Comparison of ENCODE assay signal across 9 mouse cellular contexts in the genomic region with DNA sequence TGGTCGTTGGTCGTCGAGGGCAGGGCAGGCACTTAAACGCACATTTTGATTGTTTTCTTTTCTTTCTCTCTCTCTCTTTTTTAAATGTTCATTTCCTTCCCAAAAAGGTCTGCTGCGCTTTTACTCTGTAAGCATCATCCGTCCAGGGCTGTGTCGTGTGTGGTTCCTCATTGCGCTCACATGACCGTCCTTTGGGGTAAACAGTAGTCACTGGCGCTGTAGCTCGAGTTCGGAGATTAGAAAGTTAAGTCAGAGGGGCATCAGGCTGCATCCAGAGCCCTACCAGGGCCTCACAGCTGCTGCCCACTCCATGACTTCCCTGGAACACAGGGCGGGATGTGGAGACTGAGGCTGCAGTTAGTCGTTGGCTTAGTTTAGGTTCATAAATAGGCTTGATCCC. TPM values are rescaled to one million over a fixed set of nuclear protein-coding genes. Genes with fewer than 3 reads are reported as not detected.
DNase-seq lines count a peak whose midpoint lies in the region; ATAC-seq and TF ChIP-seq lines count a peak whose summit lies in the region.
"Had no signal": no experiment of that assay in that cellular context is flagged by ENCODE, and none has a peak within 500 bp of the region (broad histone marks: within the 10 kb centered on the region; RNA-seq: fewer than 3 reads in every experiment).

No protein-coding gene starts in this region.

- no peak for DNase-seq in kidney, postnatal 0 days (ENCODE audit: low spot score)
- no peak for DNase-seq in kidney, postnatal 36 days
- no peak for DNase-seq in embryonic facial prominence, embryonic 10.5 days (ENCODE audit: low spot score)
- no peak for DNase-seq in gastrocnemius, postnatal 14 days
- no peak for DNase-seq in adrenal gland, adult 2 months
- no peak for DNase-seq in thymus, adult 18-20 months
- DNase-seq: cerebellum, adult 8-10 months had no signal

- intact Hi-C loops in gastrocnemius, postnatal 14 days (cut with DNase I; ENCODE audit: low total_unique reads) = no loop called here

- no peak overlapping the region for H3K9ac ChIP-seq in kidney, postnatal 0 days (ENCODE audit: low read depth, low read length)
- no peak overlapping the region for H3K9ac ChIP-seq in hindbrain, embryonic 12.5 days

- TF ChIP-seq CTCF in kidney, postnatal 0 days (IDR thresholded peaks at IDR 0.05; ENCODE audit: low read depth) = no peak

- H3K4me3 ChIP-seq in kidney, postnatal 0 days (replicated peaks; ENCODE audit: low read depth, low read length) = no peak overlapping the region
- H3K4me3 ChIP-seq in embryonic facial prominence, embryonic 10.5 days = no peak overlapping the region
- H3K4me3 ChIP-seq in hindbrain, embryonic 12.5 days = no peak overlapping the region

- H3K9me3 ChIP-seq in kidney, postnatal 0 days (replicated peaks; ENCODE audit: low read length) = no peaks in the 10 kb centered on the region
- no peaks in the 10 kb centered on the region for H3K9me3 ChIP-seq in embryonic facial prominence, embryonic 10.5 days
- H3K9me3 ChIP-seq in hindbrain, embryonic 12.5 days (replicated peaks) = no peaks in the 10 kb centered on the region

- H3K36me3 ChIP-seq in kidney, postnatal 0 days (ENCODE audit: insufficient read depth, low read length) = no peaks in the 10 kb centered on the region
- 0 out of 2 replicates have a peak, but pooled peaks cover 2% of the 10 kb centered on the region for H3K36me3 ChIP-seq in embryonic facial prominence, embryonic 10.5 days (replicated peaks)
- no peaks in the 10 kb centered on the region for H3K36me3 ChIP-seq in hindbrain, embryonic 12.5 days

- 45% methylated on average over 14 of the region's 14 CpGs for WGBS in kidney, postnatal 0 days
- WGBS in embryonic facial prominence, embryonic 10.5 days = 37% methylated on average over 14 of the region's 14 CpGs
- 31% methylated on average over 14 of the region's 14 CpGs for WGBS in hindbrain, embryonic 12.5 days

- peak overlapping the region; percentile 80 for H3K27ac ChIP-seq in kidney, postnatal 0 days
- peak overlapping the region; percentile 63; the same call in 1 of the 2 replicates for H3K27ac ChIP-seq in embryonic facial prominence, embryonic 10.5 days (replicated peaks)
- H3K27ac ChIP-seq in hindbrain, embryonic 12.5 days = peak overlapping the region; percentile 55

- peak overlapping the region; percentile 47; the same call in 1 of the 2 replicates for H3K4me2 ChIP-seq in kidney, postnatal 0 days (ENCODE audit: low read length)
- H3K4me2 ChIP-seq in hindbrain, embryonic 12.5 days (replicated peaks) = peak overlapping the region; percentile 28; the same call in 1 of the 2 replicates

- no peak for ATAC-seq in kidney, postnatal 0 days (replicated peaks; ENCODE audit: low FRiP score, low read depth)
- ATAC-seq in hindbrain, embryonic 12.5 days (ENCODE audit: low FRiP score) = no peak
- ATAC-seq in megakaryocyte, adult 5-6 weeks (ENCODE audit: poor library complexity, severe bottlenecking) = peak; percentile 70

- H3K4me1 ChIP-seq in kidney, postnatal 0 days (replicated peaks; ENCODE audit: insufficient read depth, low read length) = peaks cover 54% of the 10 kb centered on the region
- peaks cover 79% of the 10 kb centered on the region for H3K4me1 ChIP-seq in embryonic facial prominence, embryonic 10.5 days
- H3K4me1 ChIP-seq in hindbrain, embryonic 12.5 days = peaks cover 38% of the 10 kb centered on the region

- no peaks in the 10 kb centered on the region for H3K27me3 ChIP-seq in kidney, postnatal 0 days (ENCODE audit: insufficient read depth, low read length)
- no peaks in the 10 kb centered on the region for H3K27me3 ChIP-seq in embryonic facial prominence, embryonic 10.5 days (replicated peaks; ENCODE audit: low read depth, poor library complexity, severe bottlenecking)
- peaks cover 2% of the 10 kb centered on the region; the same call in 1 of the 2 replicates for H3K27me3 ChIP-seq in hindbrain, embryonic 12.5 days

RNA-seq across cellular contexts. Expression of gene Notch2, which starts 12.2 kb away (rescaled TPM):
- polyA plus RNA-seq in kidney, postnatal 0 days (2015; fragmentation: Nextera tagmentation; extraction: Ambion mirVana) = 25.2 and 26.0 TPM in 2 replicates
- 22.0 and 23.2 TPM in 2 replicates for polyA plus RNA-seq in embryonic facial prominence, embryonic 10.5 days (2016; fragmentation: Nextera tagmentation; extraction: Ambion mirVana)
- 26.5 and 30.1 TPM in 2 replicates for polyA plus RNA-seq in hindbrain, embryonic 12.5 days (2016; fragmentation: Nextera tagmentation; extraction: Ambion mirVana)
- total RNA-seq in megakaryocyte, adult 5-6 weeks (2015) = 92.1 and 97.4 TPM in 2 replicates
- 81.7 and 104 TPM in 2 replicates for total RNA-seq in megakaryocyte, adult 5-6 weeks (2017)
- 10 to 100 TPM; 19.0 to 21.1 TPM for total RNA-seq in gastrocnemius, postnatal 14 days (2021)
- total RNA-seq in adrenal gland, adult 2 months (2021) = 10 to 100 TPM; 53.8 to 70.1 TPM
- 26.4 and 33.9 TPM in 2 replicates for polyA plus RNA-seq in adrenal gland, adult 2 months (2012; rRNA removed)
